8 mouse cellular contexts compared by ENCODE assay signal in genomic region chr1:171159485-171159975, GRCm38 (mm10). TPM values are rescaled to one million over a fixed set of nuclear protein-coding genes. Genes with fewer than 3 reads are reported as not detected.
DNase-seq lines count a peak whose midpoint lies in the region; ATAC-seq and TF ChIP-seq lines count a peak whose summit lies in the region.

No protein-coding gene starts in this region.

- H3K4me3 ChIP-seq in heart, embryonic 10.5 days, result peak overlapping the region; percentile 52
- H3K4me3 ChIP-seq in embryonic facial prominence, embryonic 10.5 days, result peak overlapping the region; percentile 50
- H3K4me3 ChIP-seq in kidney, adult 2 months (ENCODE audit: insufficient read depth, low read depth, low read length), result peak overlapping the region; percentile 19; the same call in 1 of the 2 replicates
- H3K4me3 ChIP-seq in stomach, postnatal 0 days (ENCODE audit: low read depth, low read length), result peak overlapping the region; percentile 21; the same call in 1 of the 2 replicates

- peak overlapping the region; percentile 22; the same call in 1 of the 2 replicates for H3K27ac ChIP-seq in heart, embryonic 10.5 days
- no peak overlapping the region for H3K27ac ChIP-seq in embryonic facial prominence, embryonic 10.5 days (replicated peaks)
- no peak overlapping the region for H3K27ac ChIP-seq in kidney, adult 2 months (ENCODE audit: insufficient read depth, low read depth, low read length)
- no peak overlapping the region for H3K27ac ChIP-seq in stomach, postnatal 0 days (replicated peaks)

- peak overlapping the region; percentile 51 for H3K4me2 ChIP-seq in stomach, postnatal 0 days (replicated peaks; ENCODE audit: low read depth)

- ATAC-seq in stomach, postnatal 0 days (ENCODE audit: low FRiP score, low TSS enrichment), result peak; percentile 74

- TF ChIP-seq EP300 in stomach, postnatal 0 days (optimal IDR thresholded peaks at IDR 0.05), result no peak

- peaks cover 13% of the 10 kb centered on the region for H3K4me1 ChIP-seq in heart, embryonic 10.5 days
- H3K4me1 ChIP-seq in embryonic facial prominence, embryonic 10.5 days, result peaks cover 17% of the 10 kb centered on the region
- no peaks in the 10 kb centered on the region for H3K4me1 ChIP-seq in kidney, adult 2 months (ENCODE audit: control insufficient read depth, insufficient read depth, low read length)
- no peaks in the 10 kb centered on the region for H3K4me1 ChIP-seq in stomach, postnatal 0 days (replicated peaks; ENCODE audit: control insufficient read depth, insufficient read depth)

- no peaks in the 10 kb centered on the region for H3K36me3 ChIP-seq in heart, embryonic 10.5 days
- no peaks in the 10 kb centered on the region for H3K36me3 ChIP-seq in embryonic facial prominence, embryonic 10.5 days (replicated peaks)
- no peaks in the 10 kb centered on the region for H3K36me3 ChIP-seq in kidney, adult 2 months (ENCODE audit: control insufficient read depth, insufficient read depth, low read length)
- H3K36me3 ChIP-seq in stomach, postnatal 0 days (ENCODE audit: control insufficient read depth, insufficient read depth, low read length), result no peaks in the 10 kb centered on the region

- H3K27me3 ChIP-seq in heart, embryonic 10.5 days (ENCODE audit: insufficient read depth, poor library complexity, severe bottlenecking), result peaks cover 65% of the 10 kb centered on the region
- H3K27me3 ChIP-seq in embryonic facial prominence, embryonic 10.5 days (replicated peaks; ENCODE audit: low read depth, poor library complexity, severe bottlenecking), result peaks cover 80% of the 10 kb centered on the region
- no peaks in the 10 kb centered on the region for H3K27me3 ChIP-seq in kidney, adult 2 months (replicated peaks; ENCODE audit: control insufficient read depth, insufficient read depth, low read length)
- no peaks in the 10 kb centered on the region for H3K27me3 ChIP-seq in stomach, postnatal 0 days (ENCODE audit: control insufficient read depth, insufficient read depth, low read length)

- TF ChIP-seq CTCF in kidney, adult 2 months (conservative IDR thresholded peaks at IDR 0.05; ENCODE audit: insufficient read depth, insufficient read length, low read depth, low read length), result peak; percentile 53
- peak; percentile 63 for TF ChIP-seq CTCF in stomach, postnatal 0 days (IDR thresholded peaks at IDR 0.05; ENCODE audit: low read depth)

- H3K9me3 ChIP-seq in heart, embryonic 10.5 days, result no peaks in the 10 kb centered on the region
- no peaks in the 10 kb centered on the region for H3K9me3 ChIP-seq in embryonic facial prominence, embryonic 10.5 days
- no peaks in the 10 kb centered on the region for H3K9me3 ChIP-seq in stomach, postnatal 0 days (ENCODE audit: control insufficient read depth, low read length)

- DNase-seq in heart, embryonic 10.5 days (ENCODE audit: low spot score), result no peak
- no peak for DNase-seq in heart, adult 9 months (ENCODE audit: low spot score in 2 of 2)
- DNase-seq in embryonic facial prominence, embryonic 10.5 days (ENCODE audit: low spot score), result peak; percentile 21
- peak; percentile 20 for DNase-seq in kidney, adult 2 months
- peak; percentile 38 for DNase-seq in lung, postnatal 25 days (ENCODE audit: low spot score)
- peak; percentile 71 for DNase-seq in stomach, postnatal 0 days (ENCODE audit: low spot score)
- DNase-seq in spleen, postnatal 14 days (ENCODE audit: low spot score in 2 of 2), result no peak
- DNase-seq in right cerebral cortex, adult 2 months (ENCODE audit: low spot score in 2 of 2), result no peak

- H3K9ac ChIP-seq in stomach, postnatal 0 days (ENCODE audit: low read length), result 0 out of 2 replicates have a peak overlapping the region, but pooled peaks have one; percentile 18

- 4% methylated on average over 15 of the region's 15 CpGs for WGBS in heart, embryonic 10.5 days
- 3% methylated on average over 15 of the region's 15 CpGs for WGBS in embryonic facial prominence, embryonic 10.5 days
- WGBS in kidney, adult 2 months, result 14% methylated on average over 15 of the region's 15 CpGs
- 6% methylated on average over 15 of the region's 15 CpGs for WGBS in stomach, postnatal 0 days

- TF ChIP-seq POLR2A in kidney, adult 2 months (IDR thresholded peaks at IDR 0.05; ENCODE audit: low read depth, low read length), result no peak

RNA-seq across cellular contexts. Expression of gene Mpz, which starts 9.0 kb away (rescaled TPM):
- polyA plus RNA-seq in heart, embryonic 10.5 days (2016; fragmentation: Nextera tagmentation; extraction: Ambion mirVana), result 0.06 and 0.14 TPM in 2 replicates
- 0.48 and 0.91 TPM in 2 replicates for polyA plus RNA-seq in embryonic facial prominence, embryonic 10.5 days (2016; fragmentation: Nextera tagmentation; extraction: Ambion mirVana)
- 3.5 and 7.7 TPM in 2 replicates for polyA plus RNA-seq in kidney, adult 2 months (2012; rRNA removed)
- 1.5 and 2.7 TPM in 2 replicates for polyA plus RNA-seq in stomach, postnatal 0 days (2015; fragmentation: Nextera tagmentation; extraction: Ambion mirVana)

RNA-seq across cellular contexts. Expression of gene Sdhc, which starts 9.1 kb away (rescaled TPM):
- polyA plus RNA-seq in heart, embryonic 10.5 days (2016; fragmentation: Nextera tagmentation; extraction: Ambion mirVana), result 361 and 463 TPM in 2 replicates
- polyA plus RNA-seq in embryonic facial prominence, embryonic 10.5 days (2016; fragmentation: Nextera tagmentation; extraction: Ambion mirVana), result 260 and 264 TPM in 2 replicates
- polyA plus RNA-seq in kidney, adult 2 months (2012; rRNA removed), result 814 and 951 TPM in 2 replicates
- polyA plus RNA-seq in stomach, postnatal 0 days (2015; fragmentation: Nextera tagmentation; extraction: Ambion mirVana), result 238 and 277 TPM in 2 replicates

RNA-seq across cellular contexts. Expression of gene Pcp4l1, which starts 36.5 kb away (rescaled TPM):
- polyA plus RNA-seq in heart, embryonic 10.5 days (2016; fragmentation: Nextera tagmentation; extraction: Ambion mirVana), result 18.0 and 24.4 TPM in 2 replicates
- 5.2 and 6.7 TPM in 2 replicates for polyA plus RNA-seq in embryonic facial prominence, embryonic 10.5 days (2016; fragmentation: Nextera tagmentation; extraction: Ambion mirVana)
- 11.2 and 12.8 TPM in 2 replicates for polyA plus RNA-seq in kidney, adult 2 months (2012; rRNA removed)
- 42.2 and 44.5 TPM in 2 replicates for polyA plus RNA-seq in stomach, postnatal 0 days (2015; fragmentation: Nextera tagmentation; extraction: Ambion mirVana)

RNA-seq across cellular contexts. Expression of gene Cfap126, which starts 45.8 kb away (rescaled TPM):
- polyA plus RNA-seq in heart, embryonic 10.5 days (2016; fragmentation: Nextera tagmentation; extraction: Ambion mirVana), result 1.6 and 3.7 TPM in 2 replicates
- polyA plus RNA-seq in embryonic facial prominence, embryonic 10.5 days (2016; fragmentation: Nextera tagmentation; extraction: Ambion mirVana), result 1.1 and 2.0 TPM in 2 replicates
- 15.6 and 16.7 TPM in 2 replicates for polyA plus RNA-seq in kidney, adult 2 months (2012; rRNA removed)
- polyA plus RNA-seq in stomach, postnatal 0 days (2015; fragmentation: Nextera tagmentation; extraction: Ambion mirVana), result 3.7 and 4.0 TPM in 2 replicates

RNA-seq across cellular contexts. Expression of gene Nr1i3, which starts 54.2 kb away (rescaled TPM):
- 0.14 and 0.28 TPM in 2 replicates for polyA plus RNA-seq in heart, embryonic 10.5 days (2016; fragmentation: Nextera tagmentation; extraction: Ambion mirVana)
- polyA plus RNA-seq in embryonic facial prominence, embryonic 10.5 days (2016; fragmentation: Nextera tagmentation; extraction: Ambion mirVana), result 0.21 TPM in 2 replicates
- 0.48 and 0.67 TPM in 2 replicates for polyA plus RNA-seq in kidney, adult 2 months (2012; rRNA removed)
- polyA plus RNA-seq in stomach, postnatal 0 days (2015; fragmentation: Nextera tagmentation; extraction: Ambion mirVana), result 0.19 and 0.25 TPM in 2 replicates

Comparison
In these comparisons a context has a peak if more than half of its experiments do, and no peak if none do; other contexts are left out.
1. DNase-seq: peak in embryonic facial prominence, embryonic 10.5 days (single experiment), kidney, adult 2 months (single experiment), lung, postnatal 25 days (single experiment) and stomach, postnatal 0 days (single experiment); none in heart, embryonic 10.5 days (single experiment), heart, adult 9 months (0 of 2), spleen, postnatal 14 days (0 of 2) and right cerebral cortex, adult 2 months (0 of 2).
2. Peak in every context shown above with its lines, with median percentiles within 50 percentile points of each other: H3K4me3 ChIP-seq.